13 mouse cellular contexts compared by ENCODE assay signal in genomic region chr1:168410054-168410453, GRCm38 (mm10). TPM values are rescaled to one million over a fixed set of nuclear protein-coding genes. Genes with fewer than 3 reads are reported as not detected.
DNase-seq lines count a peak whose midpoint lies in the region; ATAC-seq and TF ChIP-seq lines count a peak whose summit lies in the region.
"Had no signal": no experiment of that assay in that cellular context is flagged by ENCODE, and none has a peak within 500 bp of the region (broad histone marks: within the 10 kb centered on the region; RNA-seq: fewer than 3 reads in every experiment).

No protein-coding gene starts in this region.

- peak overlapping the region; percentile 19; the same call in 1 of the 2 replicates for H3K4me2 ChIP-seq in heart, embryonic 14.5 days (ENCODE audit: low read length)
- no peak overlapping the region for H3K4me2 ChIP-seq in lung, embryonic 14.5 days
- no peak overlapping the region for H3K4me2 ChIP-seq in embryonic facial prominence, embryonic 11.5 days (ENCODE audit: low read depth, low read length)
- H3K4me2 ChIP-seq in heart, postnatal 0 days (ENCODE audit: low read depth, low read length) = no peak overlapping the region

- no peak for TF ChIP-seq EP300 in heart, adult 2 months (IDR thresholded peaks at IDR 0.05; ENCODE audit: insufficient read depth, low read depth, low read length)
- TF ChIP-seq EP300 in heart, postnatal 0 days (IDR thresholded peaks at IDR 0.05; ENCODE audit: low read depth) = peak; percentile 70; the same call in 1 of the 2 replicates

- peaks cover 49% of the 10 kb centered on the region for H3K36me3 ChIP-seq in heart, embryonic 14.5 days (ENCODE audit: control insufficient read depth, insufficient read depth, low read length)
- H3K36me3 ChIP-seq in heart, adult 2 months (ENCODE audit: control insufficient read depth, insufficient read depth, low read length) = peaks cover 3% of the 10 kb centered on the region; the same call in 1 of the 2 replicates
- H3K36me3 ChIP-seq in lung, embryonic 14.5 days (ENCODE audit: insufficient read depth) = peaks cover 50% of the 10 kb centered on the region
- no peaks in the 10 kb centered on the region for H3K36me3 ChIP-seq in embryonic facial prominence, embryonic 11.5 days (replicated peaks; ENCODE audit: control insufficient read depth, insufficient read depth, low read depth, low read length)
- H3K36me3 ChIP-seq in heart, postnatal 0 days (replicated peaks; ENCODE audit: control insufficient read depth, insufficient read depth, low read length) = peaks cover 11% of the 10 kb centered on the region

- peak; percentile 60 for ATAC-seq in heart, embryonic 14.5 days (ENCODE audit: insufficient number of reproducible peaks, insufficient read depth, low FRiP score, low read depth)
- no peak for ATAC-seq in lung, embryonic 14.5 days (ENCODE audit: insufficient read depth)
- ATAC-seq in embryonic facial prominence, embryonic 11.5 days (replicated peaks; ENCODE audit: insufficient number of reproducible peaks, low FRiP score, low TSS enrichment, low read depth) = no peak; the same call in 1 of the 2 replicates
- ATAC-seq in heart, postnatal 0 days (ENCODE audit: insufficient read depth, low read depth) = peak; percentile 83

- peaks cover 27 to 60% of the 10 kb centered on the region in 2 experiments for H3K4me1 ChIP-seq in heart, embryonic 14.5 days (ENCODE audit: control insufficient read depth in 2 of 2, insufficient read depth in 2 of 2, low read length in 2 of 2)
- H3K4me1 ChIP-seq in heart, adult 2 months (ENCODE audit: control insufficient read depth, insufficient read depth, low read length) = peaks cover under 1% of the 10 kb centered on the region; the same call in 1 of the 2 replicates
- H3K4me1 ChIP-seq in lung, embryonic 14.5 days (ENCODE audit: insufficient read depth) = peaks cover 47% of the 10 kb centered on the region
- H3K4me1 ChIP-seq in embryonic facial prominence, embryonic 11.5 days (ENCODE audit: control insufficient read depth, insufficient read depth, low read length) = peaks cover 6% of the 10 kb centered on the region; the same call in 1 of the 2 replicates
- H3K4me1 ChIP-seq in heart, postnatal 0 days (ENCODE audit: control insufficient read depth, insufficient read depth) = peaks cover 41% of the 10 kb centered on the region

- peaks cover 2% of the 10 kb centered on the region; the same call in 1 of the 2 replicates for H3K79me2 ChIP-seq in heart, adult 2 months (replicated peaks; ENCODE audit: control insufficient read depth, insufficient read depth, low read length)

- DNase-seq in heart, adult 2 months = no peak
- DNase-seq in lung, embryonic 14.5 days = no peak
- DNase-seq in lung, postnatal 36 days = no peak
- DNase-seq in embryonic facial prominence, embryonic 11.5 days (ENCODE audit: low spot score) = peak; percentile 59
- DNase-seq in heart, postnatal 0 days (ENCODE audit: low spot score) = peak; percentile 53
- DNase-seq in T-cell, adult 2 months (ENCODE audit: low spot score) = no peak
- no peak for DNase-seq in cerebellum, postnatal 10 days
- DNase-seq: cerebellum, adult 9-10 months; gastrocnemius, postnatal 25 days; kidney, postnatal 25 days; right cerebral cortex, postnatal 4 days had no signal

- WGBS in heart, embryonic 14.5 days = 0% methylated on average over 1 of the region's 1 CpGs
- 39% methylated on average over 1 of the region's 1 CpGs for WGBS in heart, adult 2 months
- 12% methylated on average over 1 of the region's 1 CpGs for WGBS in lung, embryonic 14.5 days
- whole genome bisulfite sequencing in embryonic facial prominence, embryonic 11.5 days = 6% methylated on average over 1 of the region's 1 CpGs
- 5% methylated on average over 1 of the region's 1 CpGs for WGBS in heart, postnatal 0 days

- H3K27me3 ChIP-seq in heart, embryonic 14.5 days (ENCODE audit: control insufficient read depth, insufficient read depth, low read length) = no peaks in the 10 kb centered on the region
- H3K27me3 ChIP-seq in heart, adult 2 months (ENCODE audit: control insufficient read depth, insufficient read depth, low read length) = no peaks in the 10 kb centered on the region
- H3K27me3 ChIP-seq in lung, embryonic 14.5 days (ENCODE audit: insufficient read depth, low read length) = no peaks in the 10 kb centered on the region
- no peaks in the 10 kb centered on the region for H3K27me3 ChIP-seq in embryonic facial prominence, embryonic 11.5 days (ENCODE audit: control insufficient read depth, insufficient read depth, low read length)
- no peaks in the 10 kb centered on the region for H3K27me3 ChIP-seq in heart, postnatal 0 days (ENCODE audit: control insufficient read depth, insufficient read depth, low read length)
- H3K27me3 ChIP-seq: megakaryocyte, embryonic 14.5 days had no signal

- no peak overlapping the region for H3K4me3 ChIP-seq in heart, embryonic 14.5 days (ENCODE audit: control insufficient read depth in 1 of 2, insufficient read depth in 1 of 2, low read depth in 1 of 2, low read length in 2 of 2)
- H3K4me3 ChIP-seq in heart, adult 2 months = no peak overlapping the region
- no peak overlapping the region for H3K4me3 ChIP-seq in lung, embryonic 14.5 days (ENCODE audit: low read depth, low read length)
- H3K4me3 ChIP-seq in embryonic facial prominence, embryonic 11.5 days (ENCODE audit: low read depth, low read length) = no peak overlapping the region
- no peak overlapping the region for H3K4me3 ChIP-seq in heart, postnatal 0 days (ENCODE audit: low read depth, low read length)
- H3K4me3 ChIP-seq: megakaryocyte, embryonic 14.5 days had no signal

- no peak for TF ChIP-seq POLR2A in heart, adult 2 months (IDR thresholded peaks at IDR 0.05; ENCODE audit: insufficient read depth, low read depth, low read length)

- H3K27ac ChIP-seq in heart, embryonic 14.5 days (replicated peaks in 1 of 2; ENCODE audit: control insufficient read depth in 1 of 2, insufficient read depth in 1 of 2, low read depth in 2 of 2, low read length in 2 of 2) = peak overlapping the region; percentile 28 to 67; a peak in 3 of 4 replicates
- no peak overlapping the region for H3K27ac ChIP-seq in heart, adult 2 months
- peak overlapping the region; percentile 48; the same call in 1 of the 2 replicates for H3K27ac ChIP-seq in lung, embryonic 14.5 days (ENCODE audit: low read depth)
- peak overlapping the region; percentile 28; the same call in 1 of the 2 replicates for H3K27ac ChIP-seq in embryonic facial prominence, embryonic 11.5 days (replicated peaks; ENCODE audit: low read depth, low read length)
- H3K27ac ChIP-seq in heart, postnatal 0 days (ENCODE audit: low read depth) = peak overlapping the region; percentile 52

- H3K9ac ChIP-seq in heart, embryonic 14.5 days (ENCODE audit: low read length) = peak overlapping the region; percentile 30; the same call in 1 of the 2 replicates
- no peak overlapping the region for H3K9ac ChIP-seq in heart, adult 2 months (ENCODE audit: low read depth, low read length)
- H3K9ac ChIP-seq in lung, embryonic 14.5 days = no peak overlapping the region
- no peak overlapping the region for H3K9ac ChIP-seq in embryonic facial prominence, embryonic 11.5 days (replicated peaks; ENCODE audit: low read length)
- no peak overlapping the region for H3K9ac ChIP-seq in heart, postnatal 0 days (replicated peaks; ENCODE audit: low read depth, low read length)

- TF ChIP-seq CTCF in heart, adult 2 months (IDR thresholded peaks at IDR 0.05) = no peak
- TF ChIP-seq CTCF in lung, embryonic 14.5 days (IDR thresholded peaks at IDR 0.05; ENCODE audit: low read depth) = no peak
- TF ChIP-seq CTCF in heart, postnatal 0 days (IDR thresholded peaks at IDR 0.05; ENCODE audit: low read depth) = no peak

- H3K9me3 ChIP-seq in heart, embryonic 14.5 days (ENCODE audit: control insufficient read depth, low read length) = no peaks in the 10 kb centered on the region
- no peaks in the 10 kb centered on the region for H3K9me3 ChIP-seq in lung, embryonic 14.5 days (ENCODE audit: low read depth, low read length)
- H3K9me3 ChIP-seq in embryonic facial prominence, embryonic 11.5 days (replicated peaks; ENCODE audit: control insufficient read depth, low read length) = no peaks in the 10 kb centered on the region
- no peaks in the 10 kb centered on the region for H3K9me3 ChIP-seq in heart, postnatal 0 days (replicated peaks; ENCODE audit: control insufficient read depth, low read length)
- H3K9me3 ChIP-seq: megakaryocyte, embryonic 14.5 days had no signal

- intact Hi-C loops in heart, adult 2 months (cut with DNase I) = no loop called here

RNA-seq across cellular contexts. Expression of gene Pbx1, which starts 22.0 kb away (rescaled TPM):
- 27.3 and 30.7 TPM in 2 replicates for polyA plus RNA-seq in heart, embryonic 14.5 days (2014; fragmentation: Nextera tagmentation; extraction: Ambion mirVana)
- 10 to 100 TPM; 52.8 to 54.7 TPM for total RNA-seq in heart, adult 2 months (2021)
- polyA plus RNA-seq in heart, adult 2 months (2012; rRNA removed) = 33.1 and 47.6 TPM in 2 replicates
- 48.8 TPM in 2 replicates for polyA plus RNA-seq in lung, embryonic 14.5 days (2014; fragmentation: Nextera tagmentation; extraction: Ambion mirVana)
- polyA plus RNA-seq in embryonic facial prominence, embryonic 11.5 days (2014; fragmentation: Nextera tagmentation; extraction: Ambion mirVana) = 46.0 and 47.8 TPM in 2 replicates
- total RNA-seq in heart, postnatal 0 days (2014; rRNA removed; ENCODE audit: low replicate concordance) = 31.3 and 42.9 TPM in 2 replicates
- 15.7 and 17.1 TPM in 2 replicates for polyA plus RNA-seq in heart, postnatal 0 days (2015; fragmentation: Nextera tagmentation; extraction: Ambion mirVana)

Comparison
In these comparisons a context has a peak if more than half of its experiments do, and no peak if none do; other contexts are left out.
1. DNase-seq: peak in embryonic facial prominence, embryonic 11.5 days (single experiment) and heart, postnatal 0 days (single experiment); none in heart, adult 2 months (0 of 2), lung, embryonic 14.5 days (single experiment), lung, postnatal 36 days (single experiment), T-cell, adult 2 months (single experiment) and cerebellum, postnatal 10 days (0 of 2).
2. ATAC-seq: peak in heart, embryonic 14.5 days (single experiment) and heart, postnatal 0 days (single experiment); none in lung, embryonic 14.5 days (single experiment) and embryonic facial prominence, embryonic 11.5 days (single experiment).